Mouse (Mus musculus): ENCODE measurements around the gene Gpr141. TPM values are rescaled to one million over a fixed set of nuclear protein-coding genes. Genes with fewer than 3 reads are reported as not detected.

Gpr141 gene
- 0.26 TPM for total RNA-seq (2023)

DNA sequence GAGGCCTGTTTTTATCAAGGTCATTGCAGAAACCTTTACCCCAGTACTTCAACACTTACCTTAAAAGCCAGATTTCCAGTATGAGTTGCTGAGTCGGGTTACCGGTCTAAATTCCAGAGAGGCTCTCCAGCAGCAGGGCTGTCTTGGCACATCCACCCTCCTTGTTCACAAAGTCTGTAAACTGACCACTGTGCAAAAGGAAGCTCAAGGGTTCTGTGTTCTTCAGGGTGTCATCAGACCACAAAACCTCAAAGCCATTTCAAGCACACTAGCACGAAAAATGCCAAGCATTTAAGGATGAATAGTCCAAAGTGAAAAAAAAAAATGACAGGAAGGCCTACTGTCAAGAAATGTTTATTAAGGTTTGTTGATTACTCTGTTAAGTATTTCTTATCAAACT lies at the start of gene Gpr141:
Gene Gpr141 (minus strand): TSS at position 187 of the 400 bp plus-strand sequence.

Other genes with a start within 250 kb of the Gpr141 start
- 0.62 TPM for gene Epdr1, start 204.3 kb downstream of the Gpr141 start, total RNA-seq (2023)
- not detected for gene Sfrp4, start 201.2 kb downstream of the Gpr141 start, total RNA-seq (2023)
- gene Nme8, start 126.5 kb downstream of the Gpr141 start, total RNA-seq (2023), result not detected